Mouse (Mus musculus) bone marrow macrophage, adult 2 months (primary cell): ENCODE measurements around the gene Lsamp.

ENCODE experiments used
- CTCF ChIP-seq: IDR thresholded peaks from 2 replicates; pipeline ENCODE4 v1.5.1; 2012; ENCODE audit warnings: low read depth, mild to moderate bottlenecking, low read length, moderate library complexity
- POLR2A ChIP-seq: IDR thresholded peaks from 2 replicates; pipeline ENCODE4 v1.6.1; 2012; ENCODE audit warnings: mild to moderate bottlenecking, low read depth, low read length, borderline replicate concordance

GRCm38 (mm10) chr16:40652800-40653199 lies 668.6 kb downstream of the Lsamp start:
- TF ChIP-seq CTCF (no peak), POLR2A (no peak)
